Mouse (Mus musculus): ENCODE results near the gene Ddx17.
A peak's percentile ranks its signal among the peaks of the same experiment; 100 is the strongest.

Gene Ddx17

GRCm38 (mm10) chr15:79546410-79547288, at the start of gene Ddx17:
Gene Ddx17 (minus strand): TSS chr15:79546741.
- peak; percentile 98 for DNase-seq

DNA sequence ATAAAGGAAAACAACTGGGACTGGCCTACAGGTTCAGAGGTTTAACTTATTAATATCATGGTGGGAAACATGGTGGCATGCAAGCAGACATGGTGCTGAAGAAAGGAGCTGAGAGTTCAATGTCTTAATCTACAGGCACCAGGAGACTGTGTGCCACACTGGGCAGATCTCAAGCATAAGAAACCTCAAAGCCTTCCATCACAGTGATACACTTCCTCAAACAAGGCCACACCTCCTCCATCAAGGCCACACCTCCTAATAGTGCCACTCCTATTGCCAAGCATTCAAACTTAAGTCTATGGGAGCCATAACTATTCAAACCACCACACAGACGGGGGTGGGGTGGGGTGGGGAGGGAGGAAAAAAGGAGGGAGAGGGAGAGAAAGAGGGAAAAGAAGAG, 35.0 kb upstream of the Ddx17 start:
- no peak for DNase-seq

DNA sequence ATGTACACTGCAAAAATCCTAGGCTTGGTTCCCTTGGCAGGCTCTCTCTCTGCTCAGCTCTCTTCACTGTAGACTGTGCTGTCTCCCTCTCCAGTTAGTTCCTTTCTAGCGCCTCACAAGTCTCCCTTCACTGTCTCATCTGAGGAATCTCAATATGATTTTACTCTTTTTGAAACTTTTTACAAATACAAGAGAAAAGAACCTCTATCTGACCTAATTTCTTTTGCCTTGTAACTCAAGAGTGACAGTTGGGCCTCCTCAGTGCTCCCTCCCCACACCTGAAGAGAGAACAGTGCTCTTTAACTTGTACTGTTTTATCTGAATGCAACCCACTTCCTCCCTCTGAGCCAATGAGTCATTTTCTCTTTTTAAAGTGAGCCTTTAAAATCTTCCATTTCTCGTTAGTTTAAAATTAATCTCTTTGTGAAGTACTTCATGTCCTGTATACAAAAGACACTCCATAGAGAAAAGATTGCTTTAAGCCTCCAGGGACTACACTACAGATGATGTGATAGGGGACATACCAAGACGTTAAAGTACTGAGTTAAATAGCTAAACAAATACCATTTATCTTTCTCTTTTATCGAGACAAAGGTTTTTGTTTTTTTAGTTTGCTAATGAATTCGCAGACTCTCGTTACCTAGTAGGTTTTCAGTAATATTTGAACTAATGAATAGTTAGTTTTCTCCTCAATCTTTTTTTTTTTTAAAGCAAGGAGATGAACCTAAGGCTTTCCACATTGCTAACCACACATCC, 31.3 kb upstream of the Ddx17 start:
- no peak for DNase-seq

- no peak for DNase-seq
Measured at GRCm38 (mm10) chr15:79576947-79577346, 30.4 kb upstream of the Ddx17 start.

- no peak for DNase-seq
Measured at GRCm38 (mm10) chr15:79575543-79576222, 29.1 kb upstream of the Ddx17 start.

DNA sequence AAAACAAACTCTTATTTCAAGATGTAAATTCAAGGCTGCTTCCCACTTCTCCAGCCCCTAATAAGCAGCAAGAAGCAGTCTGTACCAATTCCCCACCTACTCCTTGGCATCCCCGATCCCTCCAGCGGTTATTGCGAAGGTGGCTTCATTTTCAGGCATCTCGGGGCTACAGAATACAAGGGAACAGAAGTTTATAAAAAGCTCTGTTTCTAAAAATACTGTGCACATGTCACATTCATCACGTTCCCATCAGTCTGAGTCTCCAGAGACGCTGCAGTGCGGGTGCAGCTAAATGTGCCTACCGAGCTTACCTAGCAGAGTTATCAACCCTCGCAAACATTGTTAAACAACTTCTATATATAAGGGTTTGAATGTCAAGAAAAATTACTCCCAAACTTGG, 15.9 kb upstream of the Ddx17 start:
- no peak for DNase-seq

DNA sequence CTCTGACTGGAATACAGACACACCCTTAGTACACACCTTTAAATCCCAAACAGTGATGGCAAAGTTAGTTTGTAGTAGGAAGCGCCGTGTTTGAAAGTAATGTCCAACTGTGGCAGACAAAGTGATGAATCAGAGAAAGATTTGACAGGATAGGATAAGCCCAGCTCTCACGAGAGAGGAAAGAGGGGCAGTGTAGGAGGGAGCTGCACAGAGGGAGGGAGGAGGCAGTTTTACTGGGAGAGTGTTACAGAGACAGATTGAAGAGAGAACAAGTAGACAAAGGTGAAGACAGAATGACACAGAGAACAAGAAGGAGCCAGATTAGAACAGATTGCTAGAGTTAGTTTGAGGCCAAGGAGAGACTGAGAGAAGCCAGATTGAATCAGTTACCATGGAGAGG, 13.1 kb upstream of the Ddx17 start:
- DNase-seq: no peak

- DNase-seq: no peak
Measured at GRCm38 (mm10) chr15:79552566-79552965, 6.0 kb upstream of the Ddx17 start.

DNA sequence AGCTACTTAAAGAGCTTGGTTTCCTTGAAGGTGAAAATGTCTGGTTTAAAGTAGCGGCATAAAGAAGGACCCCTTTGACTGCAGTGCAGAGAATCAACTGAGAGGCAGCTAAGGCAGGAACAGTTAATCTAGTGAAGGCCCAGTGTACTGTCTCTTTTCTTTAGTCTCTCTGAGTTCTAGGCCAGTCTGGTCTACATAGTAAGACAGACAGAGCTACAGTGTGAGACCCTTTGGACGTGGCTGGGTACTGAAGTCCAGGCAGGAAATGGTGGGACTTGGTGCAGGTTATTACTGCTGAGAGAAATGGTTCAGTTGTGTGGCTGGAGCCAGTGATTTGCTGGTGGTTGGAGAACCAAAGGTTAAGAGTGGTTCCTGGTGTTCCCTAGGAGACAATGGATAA, 1.7 kb upstream of the Ddx17 start:
- DNase-seq: no peak

- DNase-seq: no peak
Measured at GRCm38 (mm10) chr15:79547289-79547820, 814 bp upstream of the Ddx17 start.

DNA sequence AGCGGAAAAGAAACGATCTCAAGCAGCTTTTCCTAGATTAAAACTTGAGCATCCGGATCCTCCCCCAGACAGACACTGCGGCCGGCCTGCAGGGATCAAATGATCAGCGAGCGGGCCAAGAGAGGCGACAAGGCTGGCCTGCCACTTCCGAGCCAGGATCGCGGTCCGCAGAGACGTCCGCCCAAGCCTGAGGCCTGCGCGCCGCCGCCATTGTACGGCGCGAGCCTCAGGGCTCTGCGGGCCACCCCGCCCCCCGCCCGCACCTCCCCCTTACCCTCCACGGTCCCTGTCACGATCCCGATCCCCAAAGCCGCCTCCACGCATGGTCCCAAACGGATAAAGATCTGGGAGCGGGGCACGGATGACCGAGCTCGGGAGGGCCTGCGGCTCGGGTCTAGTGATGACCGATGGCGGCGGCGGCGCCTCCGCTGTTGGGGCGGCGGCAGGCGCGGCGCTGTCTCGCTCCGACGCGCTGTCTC, 581 bp downstream of the Ddx17 start:
- DNase-seq: peak; percentile 74

GRCm38 (mm10) chr15:79545496-79545895, 1.0 kb downstream of the Ddx17 start:
- no peak for DNase-seq

- no peak for DNase-seq
Measured at GRCm38 (mm10) chr15:79543968-79544367, 2.6 kb downstream of the Ddx17 start.

DNA sequence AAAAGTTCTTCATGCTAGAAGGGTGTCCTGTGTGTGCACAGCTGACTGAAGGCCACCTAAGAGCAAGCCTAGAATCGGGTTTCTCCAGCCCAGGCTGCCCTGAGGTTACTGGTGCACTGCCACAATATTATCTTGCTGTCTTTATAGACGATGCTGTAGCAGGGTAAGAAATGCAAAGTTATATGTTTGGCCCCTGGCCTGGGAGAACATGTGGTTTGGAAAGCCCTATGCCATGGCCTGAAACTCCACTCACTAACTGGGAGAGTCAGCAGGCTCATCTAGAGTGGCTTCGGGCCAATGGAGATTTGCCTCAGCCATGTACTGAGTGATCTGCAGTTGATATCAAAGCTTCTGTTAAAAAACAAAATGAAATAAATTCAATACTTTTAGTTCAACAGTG, 12.7 kb downstream of the Ddx17 start:
- DNase-seq: no peak

GRCm38 (mm10) chr15:79529935-79530334, 16.6 kb downstream of the Ddx17 start:
- no peak for DNase-seq

DNA sequence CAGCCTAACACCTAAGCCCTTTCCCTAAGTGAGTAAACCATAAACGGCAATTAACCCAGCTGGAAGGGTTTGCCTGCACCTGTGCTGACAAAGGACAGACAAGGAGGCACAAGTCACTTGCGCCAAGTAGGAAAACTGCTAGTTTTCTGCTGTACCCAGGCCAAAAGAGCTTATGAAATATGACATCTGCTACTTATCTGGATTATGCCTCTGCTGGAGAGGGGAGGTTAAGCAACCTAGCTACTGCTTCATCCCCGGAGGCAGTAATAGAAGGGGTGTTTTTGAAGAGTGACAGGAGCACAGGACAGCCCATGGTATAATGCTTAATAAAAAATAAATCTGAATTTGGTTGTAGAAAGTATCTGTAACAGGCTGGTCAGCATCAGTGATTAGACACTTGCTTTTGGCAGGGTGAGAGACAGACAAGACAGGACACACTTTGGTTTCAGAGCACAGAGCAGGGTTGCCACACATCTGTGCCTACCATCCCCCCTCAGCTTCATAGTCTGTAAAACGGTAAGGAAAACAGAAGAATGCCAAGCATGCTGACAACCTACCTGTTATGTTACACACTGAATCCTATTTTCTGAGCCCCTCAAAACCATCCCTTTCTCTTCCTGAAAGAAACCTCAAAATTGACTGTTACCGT, 18.4 kb downstream of the Ddx17 start:
- DNase-seq: no peak

GRCm38 (mm10) chr15:79527192-79527591, 19.3 kb downstream of the Ddx17 start:
- no peak for DNase-seq

- DNase-seq: no peak
Measured at GRCm38 (mm10) chr15:79525979-79526768, 20.4 kb downstream of the Ddx17 start.

DNA sequence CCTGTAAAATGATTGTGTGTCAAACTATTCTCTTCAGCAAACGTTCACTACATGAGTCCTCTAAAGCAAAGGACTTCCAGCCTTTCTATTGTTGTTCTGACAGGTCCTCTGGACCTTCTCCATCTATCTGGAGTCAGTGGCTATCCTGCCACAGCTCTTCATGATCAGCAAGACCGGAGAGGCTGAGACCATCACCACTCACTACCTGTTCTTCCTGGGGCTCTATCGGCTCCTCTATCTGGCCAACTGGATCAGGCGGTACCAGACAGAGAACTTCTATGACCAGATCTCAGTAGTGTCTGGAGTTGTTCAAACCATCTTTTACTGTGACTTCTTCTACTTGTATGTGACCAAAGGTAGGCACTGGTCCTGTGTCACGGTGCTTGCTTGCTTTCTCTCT, 21.0 kb downstream of the Ddx17 start:
- DNase-seq: no peak

- DNase-seq: no peak
Measured at GRCm38 (mm10) chr15:79519400-79520220, 26.9 kb downstream of the Ddx17 start.

DNA sequence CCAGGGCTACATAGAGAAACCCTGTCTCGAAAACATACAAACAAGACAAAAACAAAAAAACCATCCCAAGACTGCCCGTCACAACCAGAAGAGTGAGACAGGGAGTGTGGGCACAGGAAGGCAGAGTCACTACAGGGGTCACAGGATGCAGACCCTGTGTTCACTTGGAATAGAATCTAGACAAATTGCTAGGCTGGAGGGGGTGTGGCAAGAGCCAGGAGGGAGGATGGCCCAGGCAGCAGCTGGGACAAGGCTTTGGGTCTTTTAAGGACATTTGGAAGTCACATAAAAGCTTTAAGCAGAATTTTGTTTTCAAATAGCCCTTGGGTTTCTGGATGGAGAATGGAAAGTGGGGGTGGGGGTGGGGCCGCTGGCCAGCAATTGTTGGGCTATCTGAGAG, 28.0 kb downstream of the Ddx17 start:
- no peak for DNase-seq
